Mouse (Mus musculus) forebrain, embryonic 16.5 days (tissue): ENCODE results near the gene Schip1. TPM values are rescaled to one million over a fixed set of nuclear protein-coding genes. Genes with fewer than 3 reads are reported as not detected.

Experiments
- ATAC-seq: fragments of 200-750 bp; cut with Nextera tagmentation; 2 replicates; pipeline ENCODE4 v1.8.0; 2017; ENCODE audit warnings: mild to moderate bottlenecking, moderate library complexity
- H3K27ac ChIP-seq: fragments of 300-500 bp; sonication (generic); 2 replicates; pipeline ENCODE4 v1.5.1; 2014; ENCODE audit warnings: low read length, control low read depth
- H3K27me3 ChIP-seq: fragments of 300-500 bp; sonication (generic); replicated peaks from 2 replicates; pipeline ENCODE4 v1.6.1; 2014; ENCODE audit warnings: low read length; ENCODE audit not compliant: control insufficient read depth, insufficient read depth
- H3K36me3 ChIP-seq: fragments of 300-500 bp; sonication (generic); 2 replicates; pipeline ENCODE4 v1.6.1; 2014; ENCODE audit not compliant: control insufficient read depth, insufficient read depth
- H3K4me1 ChIP-seq: fragments of 300-500 bp; sonication (generic); replicated peaks from 2 replicates; pipeline ENCODE4 v1.6.1; 2014; ENCODE audit warnings: low read length; ENCODE audit not compliant: control insufficient read depth, insufficient read depth
- H3K4me2 ChIP-seq: fragments of 300-500 bp; sonication (generic); 2 replicates; pipeline ENCODE4 v1.6.1; 2014; ENCODE audit warnings: mild to moderate bottlenecking, low read length, control low read depth
- H3K4me3 ChIP-seq: fragments of 300-500 bp; sonication (generic); replicated peaks from 2 replicates; pipeline ENCODE4 v1.5.1; 2014; ENCODE audit warnings: mild to moderate bottlenecking, low read length, control low read depth
- H3K9ac ChIP-seq: fragments of 300-500 bp; sonication (generic); replicated peaks from 2 replicates; pipeline ENCODE4 v1.6.1; 2014; ENCODE audit warnings: low read depth, low read length, control low read depth
- H3K9me3 ChIP-seq: fragments of 300-500 bp; sonication (generic); 2 replicates; pipeline ENCODE4 v1.6.1; 2016; ENCODE audit warnings: low read length; ENCODE audit not compliant: control insufficient read depth
- whole genome bisulfite sequencing: fragments of 180-500 bp; shearing (Covaris S2); extraction: QIAGEN DNeasy Blood & Tissue Kit; methylation state at CpG from one replicate; pipeline ENCODE4 v1.1.7; 2014; 5-methylcytosine and 5-hydroxymethylcytosine counted together
- polyA plus RNA-seq: library from polyadenylated mRNA; unstranded; fragments of >200 nt; fragmentation: Nextera tagmentation; extraction: Ambion mirVana; gene quantifications from 2 replicates; pipeline ENCODE4 v1.2.1, GENCODE M21; 2015

Gene Schip1
- polyA plus RNA-seq, 1 experiment from 2014 or later = 173 TPM

DNA sequence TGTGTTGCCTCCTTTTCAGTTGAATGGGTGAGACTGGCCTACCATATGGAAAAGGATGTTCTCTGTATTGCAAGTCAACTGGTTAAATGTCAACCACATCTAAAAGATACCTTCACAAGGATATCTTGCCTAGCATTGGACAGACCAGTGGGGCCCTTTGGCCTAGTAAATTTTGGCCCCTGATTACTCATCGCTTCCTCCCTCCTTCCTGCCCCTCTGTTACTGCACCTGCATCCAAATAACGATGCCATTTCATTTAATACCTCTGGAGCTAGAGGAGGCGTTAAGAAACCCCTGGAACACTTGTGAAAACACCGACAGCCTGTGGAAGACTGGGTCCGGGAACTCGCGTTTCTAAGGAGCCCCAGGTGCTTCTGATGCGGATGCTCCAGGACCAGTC lies 453.4 kb downstream of the Schip1 start:
- Histone ChIP-seq H3K27ac (no peak overlapping the region), H3K9ac (no peak overlapping the region), H3K4me3 (no peak overlapping the region), H3K9me3 (no peaks in the 10 kb centered on the region), H3K27me3 (no peaks in the 10 kb centered on the region), H3K4me2 (no peak overlapping the region), H3K36me3 (no peaks in the 10 kb centered on the region), H3K4me1 (peaks cover 23% of the 10 kb centered on the region)
- WGBS = 86% methylated on average over 8 of the region's 8 CpGs
- ATAC-seq = no peak

- no peak overlapping the region for H3K9ac ChIP-seq
- peaks cover 19% of the 10 kb centered on the region for H3K4me1 ChIP-seq
- no peaks in the 10 kb centered on the region for H3K36me3 ChIP-seq
- H3K27ac ChIP-seq = no peak overlapping the region
- H3K4me2 ChIP-seq = no peak overlapping the region
- WGBS = 97% methylated on average over 5 of the region's 5 CpGs
- no peaks in the 10 kb centered on the region for H3K27me3 ChIP-seq
- no peak overlapping the region for H3K4me3 ChIP-seq
- no peak for ATAC-seq
- H3K9me3 ChIP-seq = no peaks in the 10 kb centered on the region
Measured at GRCm38 (mm10) chr3:68518586-68518985, 454.0 kb downstream of the Schip1 start.

DNA sequence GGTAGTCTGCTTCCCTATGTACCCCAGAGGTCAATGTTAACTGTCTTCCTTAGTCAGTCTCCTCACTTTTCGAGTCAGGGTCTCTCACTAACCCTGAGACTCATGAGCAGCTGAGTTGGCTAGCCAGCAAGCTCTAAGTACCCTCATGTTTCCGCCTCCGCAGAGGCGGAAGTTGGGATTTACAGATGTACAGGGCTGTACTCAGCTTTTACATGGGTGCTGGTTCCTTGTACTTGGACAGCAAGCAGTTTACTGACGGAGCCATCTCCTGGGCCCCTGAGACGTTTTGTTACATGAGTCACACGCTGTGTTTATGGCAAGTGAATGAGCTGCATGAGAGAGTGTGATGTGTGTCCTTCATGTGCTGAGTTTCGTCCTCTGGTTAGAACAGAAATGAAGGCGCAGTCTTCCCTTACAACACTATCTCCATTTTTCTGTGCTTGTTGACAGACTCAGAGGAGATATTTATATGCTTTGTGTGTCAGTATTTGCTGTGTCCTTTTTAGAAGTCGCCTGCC lies 460.8 kb downstream of the Schip1 start:
- H3K27me3 ChIP-seq = no peaks in the 10 kb centered on the region
- 94% methylated on average over 10 of the region's 10 CpGs for WGBS
- no peak overlapping the region for H3K27ac ChIP-seq
- H3K4me2 ChIP-seq = no peak overlapping the region
- H3K4me3 ChIP-seq = no peak overlapping the region
- ATAC-seq = no peak
- no peaks in the 10 kb centered on the region for H3K9me3 ChIP-seq
- 0 out of 2 replicates have a peak, but pooled peaks cover 3% of the 10 kb centered on the region for H3K4me1 ChIP-seq
- no peak overlapping the region for H3K9ac ChIP-seq
- H3K36me3 ChIP-seq = no peaks in the 10 kb centered on the region

DNA sequence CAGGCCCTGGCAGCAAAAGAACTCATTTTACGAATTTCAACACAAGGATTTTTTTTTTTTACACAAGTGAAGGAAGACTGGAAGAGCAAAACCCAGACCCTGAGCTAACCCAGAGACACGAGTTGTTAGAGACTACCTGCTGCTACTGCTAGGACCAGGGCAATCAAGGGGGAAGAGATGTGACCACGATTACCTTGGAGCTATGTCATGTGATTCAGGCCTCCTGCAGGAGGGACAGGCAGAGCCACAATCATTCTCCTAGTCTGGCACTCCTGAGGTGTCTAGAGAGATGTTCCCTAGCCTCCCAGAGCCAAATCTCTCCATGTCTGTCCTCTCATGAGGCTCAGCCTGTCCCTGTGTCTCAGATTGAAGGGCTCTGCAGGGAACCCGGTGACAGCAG lies 461.8 kb downstream of the Schip1 start:
- H3K4me1 ChIP-seq = 0 out of 2 replicates have a peak, but pooled peaks cover 3% of the 10 kb centered on the region
- no peak overlapping the region for H3K4me2 ChIP-seq
- WGBS = 75% methylated on average over 4 of the region's 4 CpGs
- no peak for ATAC-seq
- H3K27ac ChIP-seq = no peak overlapping the region
- no peak overlapping the region for H3K4me3 ChIP-seq
- H3K9me3 ChIP-seq = no peaks in the 10 kb centered on the region
- H3K9ac ChIP-seq = no peak overlapping the region
- no peaks in the 10 kb centered on the region for H3K36me3 ChIP-seq
- H3K27me3 ChIP-seq = no peaks in the 10 kb centered on the region

DNA sequence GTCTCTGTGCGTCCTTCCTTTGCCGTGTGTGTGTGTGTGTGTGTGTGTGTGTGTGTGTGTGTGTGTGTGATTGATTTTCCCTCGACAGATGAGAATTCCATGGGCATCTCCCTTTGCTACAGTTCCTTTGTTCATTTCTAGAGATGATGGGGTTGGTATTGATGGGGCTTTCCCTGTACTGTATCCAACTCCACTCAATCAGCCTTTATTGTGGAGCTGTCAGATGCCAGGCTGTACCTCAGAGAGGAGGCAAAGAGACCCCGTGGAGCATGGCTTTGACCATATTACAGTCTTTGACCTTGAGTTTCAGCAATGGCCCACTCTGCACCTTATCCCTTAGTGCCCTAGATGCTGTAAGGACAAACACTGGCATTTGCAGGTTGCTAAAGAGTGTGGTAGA lies 462.6 kb downstream of the Schip1 start:
- no peak overlapping the region for H3K4me2 ChIP-seq
- H3K27me3 ChIP-seq = no peaks in the 10 kb centered on the region
- 0 out of 2 replicates have a peak, but pooled peaks cover 3% of the 10 kb centered on the region for H3K4me1 ChIP-seq
- no peak overlapping the region for H3K4me3 ChIP-seq
- no peaks in the 10 kb centered on the region for H3K36me3 ChIP-seq
- no peak for ATAC-seq
- H3K9me3 ChIP-seq = no peaks in the 10 kb centered on the region
- no peak overlapping the region for H3K9ac ChIP-seq
- H3K27ac ChIP-seq = no peak overlapping the region
- 48% methylated on average over 4 of the region's 4 CpGs for WGBS

- no peak overlapping the region for H3K4me3 ChIP-seq
- no peak for ATAC-seq
- WGBS = 71% methylated on average over 4 of the region's 4 CpGs
- H3K9ac ChIP-seq = no peak overlapping the region
- H3K27me3 ChIP-seq = no peaks in the 10 kb centered on the region
- H3K36me3 ChIP-seq = no peaks in the 10 kb centered on the region
- H3K9me3 ChIP-seq = peaks cover 3% of the 10 kb centered on the region; the same call in 1 of the 2 replicates
- 0 out of 2 replicates have a peak, but pooled peaks cover 3% of the 10 kb centered on the region for H3K4me1 ChIP-seq
- no peak overlapping the region for H3K4me2 ChIP-seq
- H3K27ac ChIP-seq = no peak overlapping the region
Measured at GRCm38 (mm10) chr3:68531908-68532307, 467.3 kb downstream of the Schip1 start.

DNA sequence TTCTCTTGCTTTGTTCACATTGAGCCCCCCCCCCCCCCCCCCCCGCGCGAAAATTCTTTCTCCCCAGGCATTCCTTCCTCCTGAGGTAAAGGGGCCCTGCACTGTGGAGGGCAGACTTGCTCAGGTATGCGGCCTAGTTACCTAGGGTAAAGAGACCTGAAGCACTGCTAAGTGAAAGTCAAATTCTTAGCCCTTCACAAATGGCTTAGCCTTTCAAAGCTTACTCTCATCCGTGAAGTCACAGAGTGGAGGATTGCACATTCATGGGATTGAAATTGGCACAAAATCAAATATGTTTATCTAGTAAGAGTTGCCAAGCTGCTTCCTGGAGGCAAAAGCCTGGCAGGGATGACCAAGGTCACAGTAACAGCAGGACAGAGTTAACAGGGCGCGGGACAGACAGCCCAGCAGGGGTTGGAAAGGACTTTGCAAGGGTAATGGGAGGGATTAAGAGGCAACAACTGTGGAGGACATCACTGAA lies 470.0 kb downstream of the Schip1 start:
- Histone ChIP-seq H3K27ac (no peak overlapping the region), H3K9ac (no peak overlapping the region), H3K27me3 (no peaks in the 10 kb centered on the region), H3K36me3 (no peaks in the 10 kb centered on the region), H3K4me2 (no peak overlapping the region), H3K4me1 (0 out of 2 replicates have a peak, but pooled peaks cover 3% of the 10 kb centered on the region), H3K9me3 (peaks cover 3% of the 10 kb centered on the region; the same call in 1 of the 2 replicates), H3K4me3 (no peak overlapping the region)
- WGBS = 32% methylated on average over 4 of the region's 7 CpGs
- ATAC-seq = no peak

DNA sequence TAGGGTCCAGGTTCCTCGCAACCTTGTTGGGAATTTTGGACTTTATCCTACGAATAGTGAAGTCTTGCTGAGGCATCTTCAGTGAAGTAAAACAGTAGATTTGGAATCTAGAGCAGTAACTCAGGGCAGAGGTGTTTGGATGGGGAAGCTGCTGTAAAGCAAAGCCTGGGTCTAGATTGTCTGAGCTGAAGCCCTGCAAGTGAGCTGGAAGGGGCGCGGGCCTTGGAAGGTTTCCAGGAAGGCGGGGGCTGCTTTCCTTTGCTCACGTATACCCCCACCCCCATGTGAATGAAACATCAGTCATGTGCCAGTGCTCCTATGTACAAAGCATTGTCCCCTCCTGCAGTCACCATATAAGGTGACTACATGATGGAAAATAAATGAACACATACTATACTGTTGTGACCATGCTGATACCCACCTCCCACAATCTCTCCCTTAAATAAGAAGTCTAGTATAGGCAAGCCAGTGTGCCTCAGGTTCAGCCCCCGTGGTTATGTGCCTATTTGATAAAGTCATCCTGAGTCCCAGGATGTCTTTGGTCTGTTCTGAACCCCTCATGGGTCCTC lies 470.6 kb downstream of the Schip1 start:
- ATAC-seq = no peak
- no peaks in the 10 kb centered on the region for H3K27me3 ChIP-seq
- H3K9ac ChIP-seq = no peak overlapping the region
- peaks cover 3% of the 10 kb centered on the region; the same call in 1 of the 2 replicates for H3K9me3 ChIP-seq
- H3K4me2 ChIP-seq = no peak overlapping the region
- WGBS = 64% methylated on average over 7 of the region's 7 CpGs
- no peak overlapping the region for H3K27ac ChIP-seq
- H3K36me3 ChIP-seq = no peaks in the 10 kb centered on the region
- H3K4me1 ChIP-seq = 0 out of 2 replicates have a peak, but pooled peaks cover under 1% of the 10 kb centered on the region
- no peak overlapping the region for H3K4me3 ChIP-seq

- Histone ChIP-seq H3K9ac (no peak overlapping the region), H3K4me3 (no peak overlapping the region), H3K9me3 (peaks cover 3% of the 10 kb centered on the region; the same call in 1 of the 2 replicates), H3K4me2 (no peak overlapping the region), H3K4me1 (no peaks in the 10 kb centered on the region), H3K27me3 (no peaks in the 10 kb centered on the region), H3K36me3 (no peaks in the 10 kb centered on the region), H3K27ac (no peak overlapping the region)
- ATAC-seq = no peak
- WGBS = 53% methylated on average over 3 of the region's 3 CpGs
Measured at GRCm38 (mm10) chr3:68536071-68536470, 471.5 kb downstream of the Schip1 start.
